Mouse (Mus musculus): ENCODE data around the gene Lgals12. TPM values are rescaled to one million over a fixed set of nuclear protein-coding genes. Genes with fewer than 3 reads are reported as not detected.

Gene Lgals12
- polyA plus RNA-seq, 1 experiment from 2014 or later: 1.2 TPM

DNA sequence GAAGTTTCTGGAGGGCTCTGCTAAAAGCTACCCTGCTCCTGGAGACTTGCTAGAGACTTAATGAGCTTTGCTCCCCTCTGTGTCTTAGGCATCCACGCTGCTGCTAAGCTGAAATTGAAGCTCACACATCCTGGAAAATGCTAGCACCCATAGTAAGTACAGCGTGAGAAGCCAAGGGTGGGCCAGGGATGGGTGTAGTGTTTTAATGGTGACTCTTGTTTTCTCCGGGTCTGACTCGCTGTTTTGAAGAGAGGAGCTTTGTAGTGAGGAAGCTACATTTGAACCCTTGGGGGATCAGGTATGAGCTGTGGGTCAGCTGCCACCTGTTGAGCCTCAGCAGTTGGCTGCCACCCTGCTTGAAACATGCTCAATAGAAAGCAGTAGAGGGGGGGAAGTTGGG lies 49.1 kb downstream of the Lgals12 start:
- WGBS: 9% methylated on average over 4 of the region's 4 CpGs
- Histone ChIP-seq H3K36me3 (ENCODE audit: control insufficient read depth, insufficient read depth, low read length) (no peaks in the 10 kb centered on the region), H3K27me3 (ENCODE audit: control insufficient read depth, insufficient read depth, low read length) (no peaks in the 10 kb centered on the region), H3K4me2 (replicated peaks; ENCODE audit: low read depth, low read length) (peak overlapping the region; percentile 78), H3K27ac (ENCODE audit: low read depth, low read length) (no peak overlapping the region), H3K4me3 (ENCODE audit: low read length) (peak overlapping the region; percentile 51), H3K9ac (ENCODE audit: low read depth, low read length) (peak overlapping the region; percentile 52), H3K9me3 (ENCODE audit: control insufficient read depth, low read length) (no peaks in the 10 kb centered on the region), H3K4me1 (ENCODE audit: control insufficient read depth, insufficient read depth, low read length) (peaks cover 3% of the 10 kb centered on the region; the same call in 1 of the 2 replicates)
- peak; percentile 7; the same call in 1 of the 2 replicates for ATAC-seq (ENCODE audit: low FRiP score, low TSS enrichment)

DNA sequence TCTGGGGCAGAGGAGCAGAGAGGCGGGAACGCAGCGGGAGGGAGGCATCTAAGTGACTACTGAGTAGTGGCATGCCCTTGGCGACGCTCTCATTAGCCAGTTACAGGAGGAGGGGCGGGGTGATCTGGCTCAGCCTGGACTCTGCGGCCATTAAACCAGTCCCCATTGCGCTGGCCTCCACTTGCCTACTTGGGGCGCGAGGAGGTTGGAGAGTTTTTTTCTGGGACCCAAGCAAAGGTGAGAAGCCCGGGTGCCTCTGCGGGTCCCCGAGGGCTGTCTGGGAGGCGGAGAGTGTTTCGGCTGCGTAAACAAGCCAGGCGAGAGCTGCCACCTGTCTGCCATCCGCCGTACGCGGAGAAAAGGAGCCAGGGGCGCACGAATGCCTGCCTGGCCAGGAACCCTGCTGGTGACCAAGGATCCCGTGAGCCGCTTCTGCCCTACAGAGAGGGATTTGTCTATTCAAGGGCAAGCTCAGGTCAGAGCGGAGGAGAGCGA lies 49.6 kb downstream of the Lgals12 start, which contains the start of gene Pla2g16:
Gene Pla2g16, plus strand, starts transcription at position 132 of the 495 bp plus-strand sequence.
- ATAC-seq (ENCODE audit: low FRiP score, low TSS enrichment): peak; percentile 84
- under 1% methylated on average over 27 of the region's 27 CpGs for WGBS

GRCm38 (mm10) chr19:7556641-7557040 lies 50.4 kb downstream of the Lgals12 start:
- Histone ChIP-seq H3K27ac (ENCODE audit: low read depth, low read length) (no peak overlapping the region), H3K9ac (ENCODE audit: low read depth, low read length) (no peak overlapping the region), H3K4me2 (replicated peaks; ENCODE audit: low read depth, low read length) (no peak overlapping the region), H3K27me3 (ENCODE audit: control insufficient read depth, insufficient read depth, low read length) (no peaks in the 10 kb centered on the region), H3K4me1 (ENCODE audit: control insufficient read depth, insufficient read depth, low read length) (peaks cover 3% of the 10 kb centered on the region; the same call in 1 of the 2 replicates), H3K4me3 (ENCODE audit: low read length) (no peak overlapping the region), H3K9me3 (ENCODE audit: control insufficient read depth, low read length) (no peaks in the 10 kb centered on the region), H3K36me3 (ENCODE audit: control insufficient read depth, insufficient read depth, low read length) (no peaks in the 10 kb centered on the region)
- no peak for ATAC-seq (ENCODE audit: low FRiP score, low TSS enrichment)
- 96% methylated on average over 1 of the region's 1 CpGs for WGBS

More for the DNA sequence above, 49.6 kb downstream of the Lgals12 start, which contains the start of gene Pla2g16:
- peak within 1 kb of the TSS; percentile 51 for H3K4me3 ChIP-seq (ENCODE audit: low read length)
- peak within 1 kb of the TSS; percentile 52 for H3K9ac ChIP-seq (ENCODE audit: low read depth, low read length)
- H3K27ac ChIP-seq (ENCODE audit: low read depth, low read length): no peak within 1 kb of the TSS
- no peaks in the 10 kb centered on the region for H3K27me3 ChIP-seq (ENCODE audit: control insufficient read depth, insufficient read depth, low read length)
- H3K4me1 ChIP-seq (ENCODE audit: control insufficient read depth, insufficient read depth, low read length): peaks cover 3% of the 10 kb centered on the region; the same call in 1 of the 2 replicates
- no peaks in the 10 kb centered on the region for H3K36me3 ChIP-seq (ENCODE audit: control insufficient read depth, insufficient read depth, low read length)
- H3K9me3 ChIP-seq (ENCODE audit: control insufficient read depth, low read length): no peaks in the 10 kb centered on the region
- H3K4me2 ChIP-seq (replicated peaks; ENCODE audit: low read depth, low read length): peak within 1 kb of the TSS; percentile 78

- Histone ChIP-seq H3K9ac (ENCODE audit: low read depth, low read length) (no peak overlapping the region), H3K36me3 (ENCODE audit: control insufficient read depth, insufficient read depth, low read length) (no peaks in the 10 kb centered on the region), H3K27me3 (ENCODE audit: control insufficient read depth, insufficient read depth, low read length) (no peaks in the 10 kb centered on the region), H3K9me3 (ENCODE audit: control insufficient read depth, low read length) (no peaks in the 10 kb centered on the region), H3K4me2 (replicated peaks; ENCODE audit: low read depth, low read length) (no peak overlapping the region), H3K27ac (ENCODE audit: low read depth, low read length) (no peak overlapping the region), H3K4me3 (ENCODE audit: low read length) (no peak overlapping the region), H3K4me1 (ENCODE audit: control insufficient read depth, insufficient read depth, low read length) (peaks cover 3% of the 10 kb centered on the region; the same call in 1 of the 2 replicates)
- no peak for ATAC-seq (ENCODE audit: low FRiP score, low TSS enrichment)
- WGBS: 78% methylated on average over 4 of the region's 4 CpGs
Measured at GRCm38 (mm10) chr19:7554881-7555280, 52.1 kb downstream of the Lgals12 start.

DNA sequence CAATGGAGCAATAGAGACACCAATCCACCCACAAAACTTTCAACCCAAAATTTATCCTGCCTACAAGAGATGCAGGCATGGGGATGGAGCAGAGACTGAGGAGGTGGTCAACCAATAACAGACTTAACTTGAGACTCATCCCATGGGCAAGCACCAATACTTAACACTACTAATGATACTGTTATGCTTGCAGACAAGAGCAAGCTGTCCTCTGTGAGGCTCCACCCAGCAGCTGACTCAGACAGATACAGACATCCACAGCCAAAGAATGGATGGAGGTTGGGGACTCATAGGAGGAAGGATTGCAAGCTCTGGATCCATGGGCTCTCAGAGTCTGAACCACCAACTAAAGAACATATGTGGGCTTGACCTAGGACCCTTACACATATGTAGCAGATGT lies 53.6 kb downstream of the Lgals12 start:
- no peak overlapping the region for H3K4me3 ChIP-seq (ENCODE audit: low read length)

GRCm38 (mm10) chr19:7552301-7552673 lies 54.7 kb downstream of the Lgals12 start:
- H3K27me3 ChIP-seq (ENCODE audit: control insufficient read depth, insufficient read depth, low read length): no peaks in the 10 kb centered on the region
- H3K4me2 ChIP-seq (replicated peaks; ENCODE audit: low read depth, low read length): no peak overlapping the region
- no peak overlapping the region for H3K27ac ChIP-seq (ENCODE audit: low read depth, low read length)
- H3K36me3 ChIP-seq (ENCODE audit: control insufficient read depth, insufficient read depth, low read length): no peaks in the 10 kb centered on the region
- no peak overlapping the region for H3K4me3 ChIP-seq (ENCODE audit: low read length)
- no peaks in the 10 kb centered on the region for H3K9me3 ChIP-seq (ENCODE audit: control insufficient read depth, low read length)
- H3K4me1 ChIP-seq (ENCODE audit: control insufficient read depth, insufficient read depth, low read length): no peaks in the 10 kb centered on the region
- ATAC-seq (ENCODE audit: low FRiP score, low TSS enrichment): no peak
- WGBS: 83% methylated on average over 2 of the region's 2 CpGs
- no peak overlapping the region for H3K9ac ChIP-seq (ENCODE audit: low read depth, low read length)

More for the DNA sequence above, 53.6 kb downstream of the Lgals12 start:
- Histone ChIP-seq H3K4me2 (replicated peaks; ENCODE audit: low read depth, low read length) (no peak overlapping the region), H3K36me3 (ENCODE audit: control insufficient read depth, insufficient read depth, low read length) (no peaks in the 10 kb centered on the region), H3K9me3 (ENCODE audit: control insufficient read depth, low read length) (no peaks in the 10 kb centered on the region), H3K9ac (ENCODE audit: low read depth, low read length) (no peak overlapping the region), H3K27me3 (ENCODE audit: control insufficient read depth, insufficient read depth, low read length) (no peaks in the 10 kb centered on the region), H3K27ac (ENCODE audit: low read depth, low read length) (no peak overlapping the region), H3K4me1 (ENCODE audit: control insufficient read depth, insufficient read depth, low read length) (peaks cover 3% of the 10 kb centered on the region; the same call in 1 of the 2 replicates)
- no peak for ATAC-seq (ENCODE audit: low FRiP score, low TSS enrichment)

DNA sequence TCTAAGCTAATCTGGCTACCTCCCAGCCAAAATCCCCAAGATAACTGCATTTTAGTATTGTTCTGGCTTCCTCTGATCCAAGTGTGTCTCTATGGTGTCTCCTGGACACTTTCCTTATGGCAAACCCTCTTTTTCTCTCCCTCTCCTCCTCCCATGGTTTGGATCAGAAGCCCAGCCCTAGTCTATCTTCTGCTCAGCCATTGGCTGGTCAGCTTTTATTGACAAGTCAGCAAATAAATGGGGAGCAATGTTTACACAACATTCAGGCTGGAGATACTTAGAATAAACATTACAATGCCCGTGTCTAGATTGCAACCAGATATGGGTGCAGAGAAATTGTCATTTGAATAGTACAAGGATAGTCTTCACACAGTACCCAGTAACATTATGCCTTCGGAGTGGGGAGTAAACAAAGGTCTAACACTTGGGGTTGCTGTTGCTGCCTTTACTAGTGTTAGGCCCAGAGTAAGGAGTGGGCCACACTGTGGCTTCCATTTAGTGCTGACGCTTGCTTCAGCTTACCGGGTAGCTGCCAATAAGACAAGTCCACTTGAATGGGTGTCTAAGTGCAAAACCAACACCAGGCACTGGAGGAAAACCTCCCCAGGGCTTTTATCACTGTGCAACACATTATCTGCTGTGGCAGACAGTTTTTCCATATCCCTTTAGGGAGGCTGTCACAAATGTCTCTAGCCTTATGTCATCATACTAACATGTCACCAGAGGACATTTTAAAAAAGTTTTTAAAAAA lies 55.3 kb downstream of the Lgals12 start:
- no peaks in the 10 kb centered on the region for H3K9me3 ChIP-seq (ENCODE audit: control insufficient read depth, low read length)
- no peaks in the 10 kb centered on the region for H3K4me1 ChIP-seq (ENCODE audit: control insufficient read depth, insufficient read depth, low read length)
- no peak overlapping the region for H3K27ac ChIP-seq (ENCODE audit: low read depth, low read length)
- WGBS: 68% methylated on average over 4 of the region's 4 CpGs
- no peak overlapping the region for H3K4me3 ChIP-seq (ENCODE audit: low read length)
- H3K27me3 ChIP-seq (ENCODE audit: control insufficient read depth, insufficient read depth, low read length): no peaks in the 10 kb centered on the region
- H3K9ac ChIP-seq (ENCODE audit: low read depth, low read length): no peak overlapping the region
- no peaks in the 10 kb centered on the region for H3K36me3 ChIP-seq (ENCODE audit: control insufficient read depth, insufficient read depth, low read length)
- no peak overlapping the region for H3K4me2 ChIP-seq (replicated peaks; ENCODE audit: low read depth, low read length)
- ATAC-seq (ENCODE audit: low FRiP score, low TSS enrichment): no peak

DNA sequence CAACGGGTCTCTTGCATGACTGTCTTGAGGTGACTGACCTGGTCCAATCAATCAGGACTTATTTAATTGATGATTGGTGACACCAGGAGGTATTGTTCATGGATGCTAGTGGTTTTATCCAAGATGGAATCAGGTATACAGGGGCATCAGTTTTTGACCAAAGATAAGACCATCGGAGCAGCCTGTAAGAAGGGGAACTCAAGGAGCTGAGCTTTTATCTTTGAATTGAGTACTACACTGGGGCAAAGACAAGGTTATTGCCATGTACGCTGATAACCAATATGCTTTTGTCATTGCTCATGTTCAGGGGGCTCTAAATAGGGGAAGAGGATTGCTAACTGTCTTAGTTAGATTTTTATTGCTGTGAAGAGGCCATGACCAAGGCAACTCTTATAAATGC lies 58.1 kb downstream of the Lgals12 start:
- H3K4me1 ChIP-seq (ENCODE audit: control insufficient read depth, insufficient read depth, low read length): no peaks in the 10 kb centered on the region
- no peaks in the 10 kb centered on the region for H3K36me3 ChIP-seq (ENCODE audit: control insufficient read depth, insufficient read depth, low read length)
- no peak overlapping the region for H3K27ac ChIP-seq (ENCODE audit: low read depth, low read length)
- H3K9ac ChIP-seq (ENCODE audit: low read depth, low read length): no peak overlapping the region
- H3K9me3 ChIP-seq (ENCODE audit: control insufficient read depth, low read length): peaks cover 2% of the 10 kb centered on the region; the same call in 1 of the 2 replicates
- no peak for ATAC-seq (ENCODE audit: low FRiP score, low TSS enrichment)
- WGBS: 94% methylated on average over 3 of the region's 3 CpGs
- no peak overlapping the region for H3K4me2 ChIP-seq (replicated peaks; ENCODE audit: low read depth, low read length)
- no peaks in the 10 kb centered on the region for H3K27me3 ChIP-seq (ENCODE audit: control insufficient read depth, insufficient read depth, low read length)
- H3K4me3 ChIP-seq (ENCODE audit: low read length): no peak overlapping the region

All from kidney, embryonic 14.5 days (tissue).